Mouse (Mus musculus) heart, adult 2 months (tissue): ENCODE measurements at regions not wholly inside any gene's neighbourhood (a gene's known extent, or its start where the extent isn't known, plus 50 kb on each side); places are given as distances from the start of the nearest gene placed in this dataset.

Experiments
- CTCF ChIP-seq: fragments of 200-600 bp; IDR thresholded peaks from 2 replicates; pipeline ENCODE4 v1.8.1; 2022; ENCODE audit warnings: antibody characterized with exemption, mild to moderate bottlenecking, moderate library complexity
- POLR2A ChIP-seq: fragments of 200-500 bp; IDR thresholded peaks from 2 replicates; pipeline ENCODE4 v1.6.1; 2011; ENCODE audit warnings: mild to moderate bottlenecking, low read depth, low read length, control low read depth; ENCODE audit not compliant: insufficient read depth

- no peak for TF ChIP-seq POLR2A
- no peak for TF ChIP-seq CTCF
Measured at GRCm38 (mm10) chr8:66782656-66783055, 77.4 kb upstream of the Naf1 start.
